Mouse (Mus musculus) kidney, embryonic 16.5 days (tissue): Measurements from ENCODE around the gene Serpina16. TPM values are rescaled to one million over a fixed set of nuclear protein-coding genes. Genes with fewer than 3 reads are reported as not detected.

Source experiments
- ATAC-seq: fragments of 200-750 bp; cut with Nextera tagmentation; 2 replicates; pipeline ENCODE4 v1.8.0; 2017; ENCODE audit warnings: moderate TSS enrichment; ENCODE audit not compliant: low FRiP score, low TSS enrichment
- H3K27ac ChIP-seq: fragments of 300-500 bp; sonication (generic); 2 replicates; pipeline ENCODE4 v1.5.1; 2014; ENCODE audit warnings: low read length
- H3K27me3 ChIP-seq: fragments of 300-500 bp; sonication (generic); 2 replicates; pipeline ENCODE4 v1.6.1; 2014; ENCODE audit warnings: low read length, control low read depth, mixed read lengths; ENCODE audit not compliant: insufficient read depth
- H3K36me3 ChIP-seq: fragments of 300-500 bp; sonication (generic); 2 replicates; pipeline ENCODE4 v1.6.1; 2014; ENCODE audit warnings: low read length, control low read depth, mixed read lengths; ENCODE audit not compliant: insufficient read depth
- H3K4me1 ChIP-seq: fragments of 300-500 bp; sonication (generic); 2 replicates; pipeline ENCODE4 v1.6.1; 2014; ENCODE audit warnings: low read length, control low read depth, mixed read lengths; ENCODE audit not compliant: insufficient read depth
- H3K4me2 ChIP-seq: fragments of 300-500 bp; sonication (generic); replicated peaks from 2 replicates; pipeline ENCODE4 v1.6.1; 2014; ENCODE audit warnings: low read depth, low read length
- H3K4me3 ChIP-seq: fragments of 300-500 bp; sonication (generic); 2 replicates; pipeline ENCODE4 v1.5.1; 2014; ENCODE audit warnings: mild to moderate bottlenecking, low read length
- H3K9ac ChIP-seq: fragments of 300-500 bp; sonication (generic); replicated peaks from 2 replicates; pipeline ENCODE4 v1.6.1; 2014; ENCODE audit warnings: low read length
- H3K9me3 ChIP-seq: fragments of 300-500 bp; sonication (generic); 2 replicates; pipeline ENCODE4 v1.6.1; 2016; ENCODE audit warnings: low read length, control low read depth
- WGBS: fragments of 180-500 bp; shearing (Covaris S2); extraction: QIAGEN DNeasy Blood & Tissue Kit; methylation state at CpG from one replicate; pipeline ENCODE4 v1.1.7; 2014; 5-methylcytosine and 5-hydroxymethylcytosine counted together
- polyA plus RNA-seq: library from polyadenylated mRNA; unstranded; fragments of >200 nt; fragmentation: Nextera tagmentation; extraction: Ambion mirVana; gene quantifications from 2 replicates; pipeline ENCODE4 v1.2.1, GENCODE M21; 2015

Gene Serpina16
- not detected in 2 replicates for polyA plus RNA-seq

DNA sequence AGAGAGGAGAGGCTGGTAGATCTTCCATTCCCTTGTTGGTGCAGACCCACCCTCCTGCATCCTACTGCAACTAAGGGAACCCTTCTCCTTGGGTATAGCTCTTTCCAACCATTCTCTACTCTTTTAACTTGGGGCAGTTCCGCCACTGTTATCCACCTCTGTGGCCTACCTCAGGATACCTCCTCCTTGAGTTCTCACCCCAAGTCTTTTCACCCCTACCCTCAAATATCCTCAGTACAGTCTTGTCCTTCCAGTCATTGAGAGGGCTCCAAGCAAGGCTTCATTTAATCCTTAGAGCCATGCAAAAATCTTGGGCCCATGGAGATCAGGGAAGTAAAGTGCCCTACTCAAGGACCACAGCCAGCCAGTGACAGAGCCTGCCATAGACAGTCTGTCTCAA, at the start of gene Serpina16:
Serpina16 (minus strand) TSS at position 101 of the 400 bp plus-strand sequence.
- H3K4me2 ChIP-seq: no peak within 1 kb of the TSS
- no peaks in the 10 kb centered on the region for H3K9me3 ChIP-seq
- H3K4me3 ChIP-seq: no peak within 1 kb of the TSS
- no peaks in the 10 kb centered on the region for H3K36me3 ChIP-seq
- WGBS: 92% methylated on average over 1 of the region's 1 CpGs
- H3K27ac ChIP-seq: no peak within 1 kb of the TSS
- no peaks in the 10 kb centered on the region for H3K27me3 ChIP-seq
- H3K9ac ChIP-seq: no peak within 1 kb of the TSS
- no peaks in the 10 kb centered on the region for H3K4me1 ChIP-seq
- ATAC-seq: no peak

DNA sequence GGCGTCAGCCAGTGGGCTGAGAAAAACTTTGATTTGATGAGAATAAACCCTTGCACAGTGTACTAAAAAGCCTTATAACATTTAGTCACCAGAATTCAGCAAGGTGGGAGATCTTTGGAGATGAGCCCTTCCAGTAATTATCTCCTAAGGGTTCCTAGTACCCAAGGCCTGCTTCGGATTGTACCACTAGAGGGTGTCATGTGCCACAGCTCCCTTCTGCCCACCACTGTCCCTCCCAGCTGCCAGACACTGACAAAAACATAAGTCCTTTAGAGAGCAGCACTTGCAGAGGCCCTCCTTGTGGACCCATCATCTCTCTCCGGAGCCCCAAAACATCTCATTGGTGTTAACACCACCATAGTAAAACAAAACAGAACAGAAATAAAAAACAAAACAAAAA, 35.6 kb upstream of the Serpina16 start:
- no peak for ATAC-seq
- Histone ChIP-seq H3K9me3 (no peaks in the 10 kb centered on the region), H3K36me3 (no peaks in the 10 kb centered on the region), H3K27ac (no peak overlapping the region), H3K4me2 (no peak overlapping the region), H3K27me3 (no peaks in the 10 kb centered on the region), H3K9ac (no peak overlapping the region), H3K4me1 (no peaks in the 10 kb centered on the region), H3K4me3 (no peak overlapping the region)
- WGBS: 80% methylated on average over 3 of the region's 3 CpGs

GRCm38 (mm10) chr12:103710405-103710804, 34.5 kb upstream of the Serpina16 start:
- WGBS: 54% methylated on average over 1 of the region's 1 CpGs
- Histone ChIP-seq H3K4me2 (no peak overlapping the region), H3K36me3 (no peaks in the 10 kb centered on the region), H3K9ac (no peak overlapping the region), H3K4me3 (no peak overlapping the region), H3K27ac (no peak overlapping the region), H3K27me3 (no peaks in the 10 kb centered on the region), H3K4me1 (no peaks in the 10 kb centered on the region), H3K9me3 (no peaks in the 10 kb centered on the region)
- no peak for ATAC-seq

GRCm38 (mm10) chr12:103706113-103706512, 30.2 kb upstream of the Serpina16 start:
- Histone ChIP-seq H3K4me1 (no peaks in the 10 kb centered on the region), H3K4me3 (no peak overlapping the region), H3K27ac (no peak overlapping the region), H3K9me3 (no peaks in the 10 kb centered on the region), H3K27me3 (no peaks in the 10 kb centered on the region), H3K9ac (no peak overlapping the region), H3K4me2 (no peak overlapping the region), H3K36me3 (no peaks in the 10 kb centered on the region)
- WGBS: 70% methylated on average over 4 of the region's 4 CpGs
- ATAC-seq: no peak

DNA sequence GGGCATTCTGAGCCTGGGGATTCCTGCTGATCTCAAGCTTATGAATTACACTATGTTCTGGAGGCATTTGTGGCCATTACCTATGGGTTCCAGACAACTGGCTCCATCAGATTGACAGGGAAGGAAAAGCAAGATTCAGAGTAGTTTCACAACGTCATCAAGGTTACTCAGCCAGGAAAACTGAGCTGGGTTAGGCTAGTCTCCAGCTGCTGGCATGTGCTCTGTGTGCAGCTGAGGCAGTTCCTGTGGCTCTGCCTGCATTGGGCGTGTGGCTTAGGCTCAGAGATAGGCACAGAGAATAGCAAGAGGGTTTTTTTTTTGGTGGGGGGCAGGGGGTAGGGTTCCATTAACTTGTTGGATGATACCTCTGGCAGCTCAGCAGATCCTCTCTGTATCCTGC, 29.6 kb upstream of the Serpina16 start:
- H3K4me3 ChIP-seq: no peak overlapping the region
- H3K4me1 ChIP-seq: no peaks in the 10 kb centered on the region
- no peak overlapping the region for H3K27ac ChIP-seq
- no peaks in the 10 kb centered on the region for H3K36me3 ChIP-seq
- H3K4me2 ChIP-seq: no peak overlapping the region
- no peaks in the 10 kb centered on the region for H3K27me3 ChIP-seq
- ATAC-seq: no peak
- no peaks in the 10 kb centered on the region for H3K9me3 ChIP-seq
- WGBS: 53% methylated on average over 2 of the region's 2 CpGs
- H3K9ac ChIP-seq: no peak overlapping the region

- 68% methylated on average over 4 of the region's 4 CpGs for WGBS
- ATAC-seq: no peak
Measured at GRCm38 (mm10) chr12:103700144-103700750, 24.3 kb upstream of the Serpina16 start.

GRCm38 (mm10) chr12:103695429-103695828, 19.5 kb upstream of the Serpina16 start, which contains the start of gene Serpina1f:
Gene Serpina1f (minus strand): TSS chr12:103695529.
- ATAC-seq: no peak
- Histone ChIP-seq H3K4me3 (no peak within 1 kb of the TSS), H3K4me2 (no peak within 1 kb of the TSS), H3K27ac (no peak within 1 kb of the TSS), H3K9me3 (no peaks in the 10 kb centered on the region), H3K9ac (no peak within 1 kb of the TSS), H3K4me1 (no peaks in the 10 kb centered on the region), H3K27me3 (no peaks in the 10 kb centered on the region), H3K36me3 (no peaks in the 10 kb centered on the region)
- WGBS: 79% methylated on average over 8 of the region's 8 CpGs

More at GRCm38 (mm10) chr12:103700144-103700750, 24.3 kb upstream of the Serpina16 start:
- H3K27me3 ChIP-seq: no peaks in the 10 kb centered on the region
- no peaks in the 10 kb centered on the region for H3K4me1 ChIP-seq
- H3K4me2 ChIP-seq: no peak overlapping the region
- no peak overlapping the region for H3K4me3 ChIP-seq
- no peaks in the 10 kb centered on the region for H3K9me3 ChIP-seq
- no peak overlapping the region for H3K9ac ChIP-seq
- no peaks in the 10 kb centered on the region for H3K36me3 ChIP-seq
- H3K27ac ChIP-seq: no peak overlapping the region

DNA sequence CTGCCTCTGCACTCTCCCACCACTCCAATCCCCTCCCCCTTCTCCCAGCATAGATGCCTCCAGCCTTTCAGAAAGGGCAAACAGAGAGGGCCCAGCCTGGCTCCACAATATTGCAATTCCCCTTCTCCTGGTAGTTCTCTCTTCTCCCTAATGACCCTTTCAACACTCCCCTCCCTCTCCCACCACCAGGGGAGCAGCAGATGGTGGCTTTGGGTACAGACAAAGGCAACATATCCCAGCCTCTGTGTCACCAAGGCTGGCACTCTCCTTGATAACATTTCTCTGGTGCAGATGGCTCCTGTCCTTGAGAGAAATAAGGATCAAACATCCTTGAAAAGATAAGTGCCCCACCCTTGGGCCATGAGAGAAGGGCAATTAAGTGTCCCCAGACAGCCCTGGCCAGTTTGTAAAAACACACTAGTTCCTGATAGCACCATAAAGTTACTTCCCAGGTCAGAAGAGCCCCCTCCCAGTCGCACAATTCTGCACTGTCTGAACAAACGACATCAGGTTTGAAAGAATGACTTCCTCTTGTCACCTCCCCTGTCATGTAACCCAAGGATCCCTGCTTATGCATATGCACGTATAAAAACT, 12.4 kb upstream of the Serpina16 start:
- no peak overlapping the region for H3K27ac ChIP-seq
- WGBS: 6% methylated on average over 3 of the region's 3 CpGs
- no peak overlapping the region for H3K4me3 ChIP-seq
- H3K36me3 ChIP-seq: no peaks in the 10 kb centered on the region
- no peaks in the 10 kb centered on the region for H3K4me1 ChIP-seq
- H3K9ac ChIP-seq: no peak overlapping the region
- H3K4me2 ChIP-seq: no peak overlapping the region
- H3K27me3 ChIP-seq: no peaks in the 10 kb centered on the region
- no peaks in the 10 kb centered on the region for H3K9me3 ChIP-seq
- ATAC-seq: no peak

- H3K9ac ChIP-seq: no peak overlapping the region
- H3K4me2 ChIP-seq: no peak overlapping the region
- no peak for ATAC-seq
- H3K4me1 ChIP-seq: no peaks in the 10 kb centered on the region
- H3K4me3 ChIP-seq: no peak overlapping the region
- no peaks in the 10 kb centered on the region for H3K27me3 ChIP-seq
- H3K36me3 ChIP-seq: no peaks in the 10 kb centered on the region
- no peaks in the 10 kb centered on the region for H3K9me3 ChIP-seq
- no peak overlapping the region for H3K27ac ChIP-seq
- 32% methylated on average over 7 of the region's 7 CpGs for whole genome bisulfite sequencing
Measured at GRCm38 (mm10) chr12:103687021-103687420, 11.1 kb upstream of the Serpina16 start.

- 75% methylated on average over 3 of the region's 3 CpGs for WGBS
- Histone ChIP-seq H3K4me1 (no peaks in the 10 kb centered on the region), H3K36me3 (no peaks in the 10 kb centered on the region), H3K9ac (no peak overlapping the region), H3K4me2 (no peak overlapping the region), H3K27ac (no peak overlapping the region), H3K4me3 (no peak overlapping the region), H3K9me3 (no peaks in the 10 kb centered on the region), H3K27me3 (no peaks in the 10 kb centered on the region)
- ATAC-seq: no peak
Measured at GRCm38 (mm10) chr12:103686050-103686449, 10.1 kb upstream of the Serpina16 start.
